Mouse (Mus musculus): ENCODE results near the gene Rusc1. TPM values are rescaled to one million over a fixed set of nuclear protein-coding genes. Genes with fewer than 3 reads are reported as not detected.

Rusc1 gene
- 66.9 and 67.1 TPM in 2 replicates for polyA plus RNA-seq (2016; fragmentation: Nextera tagmentation; extraction: Ambion mirVana)

DNA sequence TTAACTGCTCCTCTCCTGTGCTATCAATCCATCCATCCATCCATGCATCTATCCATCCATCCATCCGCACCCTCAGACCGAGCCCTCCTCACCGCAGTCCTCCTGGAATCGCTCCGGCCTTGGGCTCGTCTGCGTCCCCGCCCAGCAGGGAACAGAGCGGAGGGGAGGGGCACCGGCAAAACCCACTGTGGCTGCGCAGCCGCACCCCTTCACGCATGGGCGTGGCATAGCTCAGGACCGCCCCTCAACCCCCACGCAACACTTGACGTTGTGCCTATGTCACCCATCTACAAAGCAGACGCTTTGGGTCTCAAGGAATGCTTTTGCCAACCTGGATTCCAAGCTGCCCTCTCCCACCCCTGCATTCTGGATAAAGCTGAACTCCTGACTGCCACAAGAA, at the start of gene Rusc1:
Rusc1 (minus strand) TSS at position 137 of the 400 bp plus-strand sequence.
- Histone ChIP-seq H3K4me3 (peak within 1 kb of the TSS; percentile 68), H3K4me2 (replicated peaks) (peak within 1 kb of the TSS; percentile 98), H3K27me3 (peaks cover 28% of the 10 kb centered on the region), H3K9me3 (replicated peaks) (no peaks in the 10 kb centered on the region), H3K4me1 (peaks cover 37% of the 10 kb centered on the region), H3K36me3 (peaks cover 47% of the 10 kb centered on the region), H3K9ac (peak within 1 kb of the TSS; percentile 86), H3K27ac (peak within 1 kb of the TSS; percentile 79)
- ATAC-seq (ENCODE audit: low FRiP score), result peak; percentile 82
- WGBS, result under 1% methylated on average over 18 of the region's 18 CpGs

- Histone ChIP-seq H3K27ac (0 out of 2 replicates have a peak overlapping the region, but pooled peaks have one; percentile 23), H3K4me2 (replicated peaks) (no peak overlapping the region), H3K4me3 (no peak overlapping the region), H3K36me3 (no peaks in the 10 kb centered on the region), H3K9ac (no peak overlapping the region), H3K9me3 (replicated peaks) (no peaks in the 10 kb centered on the region), H3K27me3 (no peaks in the 10 kb centered on the region), H3K4me1 (peaks cover 7% of the 10 kb centered on the region)
- 27% methylated on average over 9 of the region's 9 CpGs for WGBS
- ATAC-seq (ENCODE audit: low FRiP score), result no peak
Observed at GRCm38 (mm10) chr3:89136365-89136764, 43.3 kb upstream of the Rusc1 start.

- Histone ChIP-seq H3K27ac (0 out of 2 replicates have a peak within 1 kb of the TSS, but pooled peaks have one; percentile 23), H3K9me3 (replicated peaks) (no peaks in the 10 kb centered on the region), H3K27me3 (no peaks in the 10 kb centered on the region), H3K4me1 (peaks cover 7% of the 10 kb centered on the region), H3K4me2 (replicated peaks) (no peak within 1 kb of the TSS), H3K4me3 (no peak within 1 kb of the TSS), H3K36me3 (no peaks in the 10 kb centered on the region), H3K9ac (no peak within 1 kb of the TSS)
- no peak for ATAC-seq (ENCODE audit: low FRiP score)
- WGBS, result 52% methylated on average over 3 of the region's 3 CpGs
Observed at GRCm38 (mm10) chr3:89135958-89136357, 42.8 kb upstream of the Rusc1 start, which contains the start of gene Pklr. Pklr (plus strand) TSS chr3:89136142.

- H3K27me3 ChIP-seq, result no peaks in the 10 kb centered on the region
- H3K9ac ChIP-seq, result no peak overlapping the region
- peaks cover 7% of the 10 kb centered on the region for H3K4me1 ChIP-seq
- no peaks in the 10 kb centered on the region for H3K9me3 ChIP-seq (replicated peaks)
- no peaks in the 10 kb centered on the region for H3K36me3 ChIP-seq
- WGBS, result 96% methylated on average over 1 of the region's 1 CpGs
- no peak overlapping the region for H3K27ac ChIP-seq
- no peak for ATAC-seq (ENCODE audit: low FRiP score)
- no peak overlapping the region for H3K4me2 ChIP-seq (replicated peaks)
- no peak overlapping the region for H3K4me3 ChIP-seq
Observed at GRCm38 (mm10) chr3:89133752-89134151, 40.6 kb upstream of the Rusc1 start.

GRCm38 (mm10) chr3:89133063-89133450, 39.9 kb upstream of the Rusc1 start:
- 76% methylated on average over 7 of the region's 7 CpGs for WGBS
- Histone ChIP-seq H3K4me2 (replicated peaks) (no peak overlapping the region; the same call in 1 of the 2 replicates), H3K4me3 (no peak overlapping the region), H3K27me3 (no peaks in the 10 kb centered on the region), H3K9ac (no peak overlapping the region), H3K27ac (no peak overlapping the region), H3K4me1 (peaks cover 7% of the 10 kb centered on the region), H3K9me3 (replicated peaks) (no peaks in the 10 kb centered on the region), H3K36me3 (no peaks in the 10 kb centered on the region)
- no peak for ATAC-seq (ENCODE audit: low FRiP score)

DNA sequence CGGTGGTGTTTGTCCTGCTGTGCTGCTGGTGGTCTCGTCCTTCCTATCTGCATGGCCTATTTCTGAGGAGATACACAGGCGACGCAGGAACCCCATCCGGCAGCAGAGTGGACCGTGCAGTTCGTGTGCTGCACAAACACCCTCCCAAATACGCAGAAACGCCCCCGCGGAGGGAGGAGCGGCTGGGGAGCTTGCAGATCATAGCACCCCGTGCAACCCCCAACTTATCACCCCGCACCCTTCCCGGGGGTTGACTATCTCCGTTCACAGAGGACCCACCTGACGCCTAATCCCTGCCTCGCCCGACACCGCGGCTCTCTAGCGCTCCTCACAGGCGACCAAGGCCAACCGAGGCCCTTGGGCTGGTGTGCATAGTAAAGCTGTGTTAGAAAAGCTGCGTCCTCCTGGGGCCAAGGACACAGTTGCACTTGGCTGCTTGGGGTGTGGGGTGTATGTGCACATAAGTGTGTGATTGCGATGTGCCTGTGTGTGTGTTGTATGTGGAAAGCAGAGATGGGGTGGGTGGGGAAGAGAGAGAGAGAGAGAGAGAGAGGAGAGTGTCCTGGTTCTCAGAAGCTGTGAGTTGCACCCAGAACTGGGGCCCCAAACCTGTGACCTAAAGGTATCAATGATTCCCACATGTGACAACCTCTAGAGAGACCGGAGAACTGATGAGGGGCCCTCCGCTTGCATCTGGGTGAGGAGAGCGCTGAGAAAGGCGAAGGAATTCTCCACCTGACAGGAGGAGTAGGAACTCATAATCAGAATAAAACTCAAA, 39.4 kb upstream of the Rusc1 start:
- Histone ChIP-seq H3K9ac (peak overlapping the region; percentile 42), H3K4me1 (peaks cover 7% of the 10 kb centered on the region), H3K36me3 (no peaks in the 10 kb centered on the region), H3K27ac (no peak overlapping the region), H3K4me2 (replicated peaks) (peak overlapping the region; percentile 61), H3K27me3 (no peaks in the 10 kb centered on the region), H3K4me3 (peak overlapping the region; percentile 30), H3K9me3 (replicated peaks) (no peaks in the 10 kb centered on the region)
- WGBS, result 15% methylated on average over 30 of the region's 30 CpGs
- no peak for ATAC-seq (ENCODE audit: low FRiP score)

GRCm38 (mm10) chr3:89131816-89132215, 38.7 kb upstream of the Rusc1 start:
- WGBS, result 46% methylated on average over 4 of the region's 4 CpGs
- H3K4me1 ChIP-seq, result peaks cover 7% of the 10 kb centered on the region
- H3K27me3 ChIP-seq, result no peaks in the 10 kb centered on the region
- H3K9me3 ChIP-seq (replicated peaks), result no peaks in the 10 kb centered on the region
- H3K27ac ChIP-seq, result no peak overlapping the region
- no peaks in the 10 kb centered on the region for H3K36me3 ChIP-seq
- H3K4me3 ChIP-seq, result peak overlapping the region; percentile 30; the same call in 1 of the 2 replicates
- no peak for ATAC-seq (ENCODE audit: low FRiP score)
- H3K4me2 ChIP-seq (replicated peaks), result peak overlapping the region; percentile 61
- peak overlapping the region; percentile 42; the same call in 1 of the 2 replicates for H3K9ac ChIP-seq

GRCm38 (mm10) chr3:89129908-89130307, 36.8 kb upstream of the Rusc1 start:
- H3K9me3 ChIP-seq (replicated peaks), result no peaks in the 10 kb centered on the region
- H3K36me3 ChIP-seq, result no peaks in the 10 kb centered on the region
- peaks cover 7% of the 10 kb centered on the region for H3K4me1 ChIP-seq
- H3K4me2 ChIP-seq (replicated peaks), result no peak overlapping the region
- H3K9ac ChIP-seq, result no peak overlapping the region
- H3K4me3 ChIP-seq, result no peak overlapping the region
- H3K27me3 ChIP-seq, result no peaks in the 10 kb centered on the region
- no peak for ATAC-seq (ENCODE audit: low FRiP score)
- 93% methylated on average over 3 of the region's 3 CpGs for WGBS
- no peak overlapping the region for H3K27ac ChIP-seq

DNA sequence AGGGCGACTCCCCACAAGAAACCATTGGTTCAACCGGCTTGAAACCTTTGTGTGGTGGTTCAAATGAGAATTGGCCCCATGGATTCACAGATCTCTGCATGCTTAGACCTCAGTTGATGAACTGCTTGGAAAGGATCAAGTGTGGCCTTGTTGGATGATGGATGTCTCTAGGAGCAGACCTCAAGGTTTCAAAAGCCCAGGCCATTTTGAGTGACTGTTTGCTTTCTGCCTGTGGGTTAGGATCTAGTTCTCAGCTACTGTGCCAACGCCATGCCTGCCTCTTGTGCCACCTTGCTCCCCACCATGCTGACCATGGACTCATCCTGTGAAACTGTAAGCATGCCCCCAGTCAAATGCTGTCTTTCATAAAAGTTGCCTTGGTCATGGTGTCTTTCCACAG, 32.9 kb upstream of the Rusc1 start:
- Histone ChIP-seq H3K4me2 (replicated peaks) (no peak overlapping the region), H3K9me3 (replicated peaks) (no peaks in the 10 kb centered on the region), H3K36me3 (no peaks in the 10 kb centered on the region), H3K9ac (no peak overlapping the region), H3K4me1 (no peaks in the 10 kb centered on the region), H3K27ac (no peak overlapping the region), H3K4me3 (no peak overlapping the region), H3K27me3 (no peaks in the 10 kb centered on the region)
- WGBS, result 85% methylated on average over 3 of the region's 3 CpGs
- no peak for ATAC-seq (ENCODE audit: low FRiP score)

DNA sequence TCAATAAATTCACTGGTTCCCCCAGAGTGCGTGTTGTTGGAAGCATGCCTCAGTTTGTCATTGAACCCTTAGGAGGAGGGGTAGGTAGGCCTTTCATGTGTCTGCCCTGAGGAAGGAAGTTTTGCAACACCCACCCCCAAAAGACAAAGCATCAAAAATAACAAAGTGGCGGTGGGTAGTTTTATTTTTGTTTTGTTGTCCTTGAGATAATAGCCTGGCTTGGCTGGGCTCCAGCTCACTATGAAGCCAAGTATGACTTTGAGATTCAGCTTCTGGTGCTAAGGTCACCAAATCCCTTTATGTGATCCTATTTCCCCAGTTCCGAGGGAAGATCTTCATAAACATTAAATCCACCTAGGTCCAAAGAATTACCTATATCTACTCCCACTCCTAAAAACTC, 31.1 kb upstream of the Rusc1 start:
- no peak overlapping the region for H3K4me3 ChIP-seq
- no peak overlapping the region for H3K4me2 ChIP-seq (replicated peaks)
- H3K36me3 ChIP-seq, result no peaks in the 10 kb centered on the region
- no peaks in the 10 kb centered on the region for H3K4me1 ChIP-seq
- no peaks in the 10 kb centered on the region for H3K9me3 ChIP-seq (replicated peaks)
- H3K9ac ChIP-seq, result no peak overlapping the region
- WGBS, result 87% methylated on average over 3 of the region's 3 CpGs
- H3K27me3 ChIP-seq, result no peaks in the 10 kb centered on the region
- no peak for ATAC-seq (ENCODE audit: low FRiP score)
- no peak overlapping the region for H3K27ac ChIP-seq

DNA sequence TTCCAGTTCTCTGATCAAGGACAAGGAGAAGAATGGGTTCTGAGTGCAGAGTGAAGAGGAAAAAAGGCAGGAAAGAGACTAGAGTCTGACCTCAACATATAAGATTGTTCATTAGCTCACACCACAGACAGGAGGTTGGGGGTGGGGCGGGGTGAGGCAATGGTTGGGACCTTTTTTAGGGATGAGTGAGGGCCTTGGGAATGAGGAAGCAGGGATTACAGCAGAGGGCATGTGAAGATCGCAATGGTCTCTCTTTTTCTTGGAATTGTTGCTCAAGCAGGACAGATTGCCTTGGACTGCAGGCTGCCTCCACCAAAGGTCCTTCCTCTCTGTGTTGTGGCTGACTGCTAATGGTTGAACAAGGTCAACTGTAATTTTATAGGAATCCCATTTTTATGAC, 30.2 kb upstream of the Rusc1 start:
- no peak overlapping the region for H3K9ac ChIP-seq
- 72% methylated on average over 2 of the region's 2 CpGs for WGBS

GRCm38 (mm10) chr3:89115522-89115921, 22.4 kb upstream of the Rusc1 start:
- H3K27ac ChIP-seq, result no peak overlapping the region
- H3K27me3 ChIP-seq, result no peaks in the 10 kb centered on the region
- no peak overlapping the region for H3K9ac ChIP-seq
- no peaks in the 10 kb centered on the region for H3K4me1 ChIP-seq
- no peaks in the 10 kb centered on the region for H3K36me3 ChIP-seq
- H3K4me3 ChIP-seq, result no peak overlapping the region
- no peak for ATAC-seq (ENCODE audit: low FRiP score)
- 0% methylated on average over 2 of the region's 2 CpGs for WGBS
- no peaks in the 10 kb centered on the region for H3K9me3 ChIP-seq (replicated peaks)
- no peak overlapping the region for H3K4me2 ChIP-seq (replicated peaks)

More for the DNA sequence above, 30.2 kb upstream of the Rusc1 start:
- no peak overlapping the region for H3K4me2 ChIP-seq (replicated peaks)
- no peaks in the 10 kb centered on the region for H3K9me3 ChIP-seq (replicated peaks)
- H3K4me1 ChIP-seq, result no peaks in the 10 kb centered on the region
- no peak overlapping the region for H3K4me3 ChIP-seq
- H3K27ac ChIP-seq, result no peak overlapping the region
- no peaks in the 10 kb centered on the region for H3K36me3 ChIP-seq
- no peaks in the 10 kb centered on the region for H3K27me3 ChIP-seq
- no peak for ATAC-seq (ENCODE audit: low FRiP score)

DNA sequence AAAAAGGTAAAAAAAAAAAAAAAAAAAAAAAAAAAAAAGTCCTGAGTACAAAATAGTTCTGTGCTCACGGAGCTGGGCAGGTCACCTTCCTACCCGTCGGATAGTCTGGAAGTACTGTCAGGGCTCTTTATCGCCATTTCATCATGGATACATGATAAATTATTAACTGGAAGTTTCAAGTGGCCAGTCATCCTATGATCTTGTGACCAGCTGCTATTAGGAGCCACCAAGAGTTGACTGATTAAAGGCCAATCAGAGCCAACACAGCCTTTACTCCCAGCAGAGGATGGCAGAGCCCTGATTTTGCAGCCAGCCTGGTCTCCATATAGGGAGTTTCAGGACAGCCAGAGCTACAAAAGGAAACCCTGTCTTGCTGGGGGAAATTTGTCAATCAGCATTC, 19.9 kb upstream of the Rusc1 start:
- H3K27ac ChIP-seq, result no peak overlapping the region
- no peak for ATAC-seq (ENCODE audit: low FRiP score)
- no peak overlapping the region for H3K4me3 ChIP-seq
- no peak overlapping the region for H3K9ac ChIP-seq
- no peak overlapping the region for H3K4me2 ChIP-seq (replicated peaks)
- WGBS, result 94% methylated on average over 4 of the region's 4 CpGs
- H3K4me1 ChIP-seq, result no peaks in the 10 kb centered on the region
- H3K9me3 ChIP-seq (replicated peaks), result no peaks in the 10 kb centered on the region
- H3K36me3 ChIP-seq, result no peaks in the 10 kb centered on the region
- H3K27me3 ChIP-seq, result no peaks in the 10 kb centered on the region
